Mouse (Mus musculus) liver, embryonic 14.5 days (tissue): Measurements from ENCODE around the gene Hmgcl. TPM values are rescaled to one million over a fixed set of nuclear protein-coding genes. Genes with fewer than 3 reads are reported as not detected.

Experiments used
- ATAC-seq: fragments of 200-750 bp; cut with Nextera tagmentation; 2 replicates; pipeline ENCODE4 v1.8.0; 2017; ENCODE audit warnings: moderate number of reproducible peaks, mild to moderate bottlenecking, moderate library complexity; ENCODE audit not compliant: insufficient read depth
- DNase-seq, 3 experiments: peaks; one replicate each; pipeline ENCODE4 v3.0.0-alpha.2; 2012 to 2013; ENCODE audit warnings: low read depth in 3 of 3, low spot score in 3 of 3
- H3K27ac ChIP-seq: fragments of 300-500 bp; sonication (generic); 2 replicates; pipeline ENCODE4 v1.5.1; 2014; ENCODE audit warnings: moderate library complexity, mild to moderate bottlenecking, control low read depth, inconsistent platforms
- H3K27me3 ChIP-seq: fragments of 300-500 bp; sonication (generic); 2 replicates; pipeline ENCODE4 v1.6.1; 2014; ENCODE audit warnings: mild to moderate bottlenecking, low read length, moderate library complexity; ENCODE audit not compliant: control insufficient read depth, insufficient read depth
- H3K36me3 ChIP-seq: fragments of 300-500 bp; sonication (generic); replicated peaks from 2 replicates; pipeline ENCODE4 v1.6.1; 2014; ENCODE audit warnings: low read depth; ENCODE audit not compliant: control insufficient read depth, insufficient read depth
- H3K4me1 ChIP-seq, 2 experiments: fragments of 200-500 bp in 1 of 2; fragments of 300-500 bp in 1 of 2; sonication (generic) in 1 of 2; replicated peaks; 2 replicates each; pipeline ENCODE4 v1.6.1; 2012 to 2014; ENCODE audit warnings: antibody characterized with exemption in 1 of 2, inconsistent platforms in 1 of 2, low read length in 1 of 2; ENCODE audit not compliant: control insufficient read depth in 2 of 2, insufficient read depth in 2 of 2
- H3K4me2 ChIP-seq: fragments of 300-500 bp; sonication (generic); 2 replicates; pipeline ENCODE4 v1.6.1; 2014; ENCODE audit warnings: low read depth, mild to moderate bottlenecking, control low read depth, moderate library complexity
- H3K4me3 ChIP-seq, 2 experiments: fragments of 200-500 bp in 1 of 2; fragments of 300-500 bp in 1 of 2; sonication (generic) in 1 of 2; 2 replicates each; pipeline ENCODE4 v1.5.1; 2012 to 2014; ENCODE audit warnings: low read depth in 2 of 2, low read length in 2 of 2, mild to moderate bottlenecking in 2 of 2, control low read depth in 1 of 2, inconsistent platforms in 1 of 2, moderate library complexity in 1 of 2; ENCODE audit not compliant: insufficient read depth in 1 of 2
- H3K9ac ChIP-seq: fragments of 300-500 bp; sonication (generic); replicated peaks from 2 replicates; pipeline ENCODE4 v1.6.1; 2014; ENCODE audit warnings: mild to moderate bottlenecking, control low read depth, moderate library complexity
- H3K9me3 ChIP-seq: fragments of 300-500 bp; sonication (generic); 2 replicates; pipeline ENCODE4 v1.6.1; 2016; ENCODE audit warnings: low read length, mixed read lengths; ENCODE audit not compliant: control insufficient read depth
- CTCF ChIP-seq: IDR thresholded peaks from 2 replicates; pipeline ENCODE4 v1.5.1; 2016; ENCODE audit warnings: antibody characterized with exemption, low read depth, control low read depth
- EP300 ChIP-seq: IDR thresholded peaks from 2 replicates; pipeline ENCODE4 v1.6.1; 2016; ENCODE audit warnings: antibody characterized with exemption, low read depth
- WGBS: fragments of 180-500 bp; shearing (Covaris S2); extraction: QIAGEN DNeasy Blood & Tissue Kit; methylation state at CpG from one replicate; pipeline ENCODE4 v1.1.7; 2014; ENCODE audit not compliant: insufficient replicate concordance; 5-methylcytosine and 5-hydroxymethylcytosine counted together
- polyA plus RNA-seq, 2 experiments: library from polyadenylated mRNA; depleted of rRNA in 1 of 2; stranded (reverse) in 1 of 2; unstranded in 1 of 2; fragments of >200 nt; fragmentation: Nextera tagmentation in 1 of 2; extraction: Ambion mirVana in 1 of 2; gene quantifications; 2 replicates each; pipeline versions ENCODE4 v1.2.1 to v1.2.3; 2012 to 2014

Gene Hmgcl
- polyA plus RNA-seq, 2 experiments = 43.4 to 71.9 TPM

- no peak overlapping the region for H3K27ac ChIP-seq
- H3K27me3 ChIP-seq = no peaks in the 10 kb centered on the region
- ATAC-seq = peak; percentile 46; the same call in 1 of the 2 replicates
- no peak for TF ChIP-seq EP300
- TF ChIP-seq CTCF = peak; percentile 99
- no peaks in the 10 kb centered on the region; a peak in 1 of 4 replicates for H3K4me1 ChIP-seq
- DNase-seq = peak in 1 of 3 experiments; percentile 62
- 0 out of 2 replicates have a peak, but pooled peaks cover 2% of the 10 kb centered on the region for H3K9me3 ChIP-seq
- H3K9ac ChIP-seq = no peak overlapping the region
- no peak overlapping the region for H3K4me3 ChIP-seq
- no peak overlapping the region for H3K4me2 ChIP-seq
- 9% methylated on average over 2 of the region's 2 CpGs for WGBS
- H3K36me3 ChIP-seq = peaks cover 27% of the 10 kb centered on the region
These were observed 8.0 kb downstream of the Hmgcl start for GRCm38 (mm10) chr4:135954241-135954640.

- Histone ChIP-seq H3K9ac (no peak overlapping the region), H3K27ac (no peak overlapping the region), H3K27me3 (no peaks in the 10 kb centered on the region), H3K9me3 (0 out of 2 replicates have a peak, but pooled peaks cover 2% of the 10 kb centered on the region), H3K4me2 (no peak overlapping the region), H3K4me3 (no peak overlapping the region), H3K4me1 (no peaks in the 10 kb centered on the region; a peak in 1 of 4 replicates), H3K36me3 (peaks cover 27% of the 10 kb centered on the region)
- TF ChIP-seq CTCF (no peak), EP300 (no peak)
- ATAC-seq (no peak), DNase-seq (no peak)
- WGBS = 80% methylated on average over 9 of the region's 9 CpGs
These were observed 9.6 kb downstream of the Hmgcl start for GRCm38 (mm10) chr4:135955886-135956285.

GRCm38 (mm10) chr4:135958354-135958753 lies 12.1 kb downstream of the Hmgcl start:
- Histone ChIP-seq H3K4me1 (peaks cover 0 to 3% of the 10 kb centered on the region in 2 experiments), H3K9ac (no peak overlapping the region), H3K27me3 (no peaks in the 10 kb centered on the region), H3K4me3 (no peak overlapping the region), H3K9me3 (no peaks in the 10 kb centered on the region), H3K36me3 (peaks cover 10% of the 10 kb centered on the region), H3K4me2 (no peak overlapping the region; the same call in 1 of the 2 replicates), H3K27ac (no peak overlapping the region)
- DNase-seq (no peak), ATAC-seq (peak; percentile 14; the same call in 1 of the 2 replicates)
- TF ChIP-seq EP300 = no peak
- TF ChIP-seq CTCF = no peak
- WGBS = 69% methylated on average over 8 of the region's 8 CpGs

GRCm38 (mm10) chr4:135960717-135961116 lies 14.5 kb downstream of the Hmgcl start:
- Histone ChIP-seq H3K9me3 (no peaks in the 10 kb centered on the region), H3K27ac (no peak overlapping the region), H3K36me3 (peaks cover 2% of the 10 kb centered on the region), H3K27me3 (no peaks in the 10 kb centered on the region), H3K4me2 (no peak overlapping the region), H3K4me1 (peaks cover 4 to 10% of the 10 kb centered on the region in 2 experiments), H3K4me3 (no peak overlapping the region), H3K9ac (no peak overlapping the region)
- WGBS = 31% methylated on average over 5 of the region's 5 CpGs
- TF ChIP-seq CTCF (peak; percentile 99), EP300 (no peak)
- DNase-seq (peak; percentile 69 to 75 (median 71)), ATAC-seq (no peak)

- Histone ChIP-seq H3K36me3 (no peaks in the 10 kb centered on the region; the same call in 1 of the 2 replicates), H3K4me3 (no peak overlapping the region), H3K27me3 (no peaks in the 10 kb centered on the region), H3K4me2 (no peak overlapping the region), H3K9ac (no peak overlapping the region), H3K27ac (no peak overlapping the region), H3K9me3 (no peaks in the 10 kb centered on the region), H3K4me1 (peaks cover 4 to 10% of the 10 kb centered on the region in 2 experiments)
- DNase-seq (no peak), ATAC-seq (no peak)
- 79% methylated on average over 5 of the region's 5 CpGs for WGBS
- no peak for TF ChIP-seq CTCF
- no peak for TF ChIP-seq EP300
These were observed 15.5 kb downstream of the Hmgcl start for GRCm38 (mm10) chr4:135961709-135962108.
